Mouse (Mus musculus) thymus, adult 2 months (tissue): ENCODE measurements around the gene Pim3.

Experiments
- CTCF ChIP-seq: fragments of 200-500 bp; IDR thresholded peaks from 2 replicates; pipeline ENCODE4 v1.5.1; 2012; ENCODE audit warnings: mild to moderate bottlenecking, control low read depth, low read length, moderate library complexity, borderline replicate concordance; ENCODE audit not compliant: control insufficient read depth, poor library complexity, insufficient read depth; ENCODE audit errors: extremely low read depth
- POLR2A ChIP-seq: fragments of 200-500 bp; IDR thresholded peaks from 2 replicates; pipeline ENCODE4 v1.6.1; 2012; ENCODE audit warnings: mild to moderate bottlenecking, low read length, control low read depth, moderate library complexity; ENCODE audit not compliant: control insufficient read depth, poor library complexity, insufficient read depth; ENCODE audit errors: extremely low read depth

DNA sequence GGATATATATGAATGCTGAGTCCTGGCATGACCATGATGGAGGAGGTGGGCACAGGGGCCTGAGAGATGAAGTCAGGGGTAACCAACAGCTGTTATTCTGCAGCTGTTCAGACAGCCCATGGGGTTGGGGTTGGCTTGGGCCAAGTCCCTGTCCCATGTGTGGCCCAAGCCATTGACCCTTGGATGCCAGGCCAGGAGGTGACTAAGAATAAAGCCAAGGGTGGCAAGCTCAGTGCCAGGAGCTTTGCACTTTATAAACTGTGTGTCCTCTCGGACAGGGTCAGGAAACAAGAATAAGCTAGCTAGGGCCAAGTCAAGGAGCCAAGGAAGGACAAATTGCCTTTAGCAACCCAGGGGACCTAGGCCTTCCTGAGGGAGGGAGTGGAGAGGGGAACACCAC lies 30.3 kb downstream of the Pim3 start:
- TF ChIP-seq CTCF (no peak), POLR2A (no peak)
